Mouse (Mus musculus): ENCODE measurements at regions not wholly inside any gene's neighbourhood (a gene's known extent, or its start where the extent isn't known, plus 50 kb on each side); places are given as distances from the start of the nearest gene placed in this dataset.

DNA sequence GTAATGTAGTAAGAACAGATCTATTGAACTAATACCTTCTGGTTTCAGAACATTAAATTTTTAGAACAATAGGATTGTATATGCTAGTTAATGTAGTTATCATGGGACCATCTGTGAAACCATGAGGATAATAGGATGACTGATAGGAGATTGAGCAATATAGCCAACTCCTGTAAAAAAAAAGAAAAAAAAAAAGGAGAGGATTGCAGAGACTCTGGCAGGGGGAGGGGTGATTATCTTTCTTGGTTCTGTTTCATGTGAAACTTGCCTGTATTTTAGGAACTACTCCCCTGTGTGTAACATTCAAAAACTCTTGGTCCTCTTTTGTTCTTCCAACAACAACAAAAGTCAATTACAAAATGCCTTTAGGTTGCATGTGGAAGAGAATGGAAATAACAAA is 3412.1 kb upstream of the Gm7489 start:
- H3K4me3 ChIP-seq (replicated peaks; ENCODE audit: control insufficient read depth, low read depth, low read length) = no peak overlapping the region
- TF ChIP-seq POLR2A (IDR thresholded peaks at IDR 0.05; ENCODE audit: borderline replicate concordance, control insufficient read depth, low read depth, low read length) = no peak
- TF ChIP-seq CTCF (IDR thresholded peaks at IDR 0.05; ENCODE audit: control insufficient read depth, insufficient read depth, low read length) = no peak
- no peaks in the 10 kb centered on the region for H3K4me1 ChIP-seq (ENCODE audit: control insufficient read depth, insufficient read depth, low read length)
- no peak overlapping the region for H3K27ac ChIP-seq (ENCODE audit: control insufficient read depth, insufficient read depth, low read depth, low read length, poor library complexity)

DNA sequence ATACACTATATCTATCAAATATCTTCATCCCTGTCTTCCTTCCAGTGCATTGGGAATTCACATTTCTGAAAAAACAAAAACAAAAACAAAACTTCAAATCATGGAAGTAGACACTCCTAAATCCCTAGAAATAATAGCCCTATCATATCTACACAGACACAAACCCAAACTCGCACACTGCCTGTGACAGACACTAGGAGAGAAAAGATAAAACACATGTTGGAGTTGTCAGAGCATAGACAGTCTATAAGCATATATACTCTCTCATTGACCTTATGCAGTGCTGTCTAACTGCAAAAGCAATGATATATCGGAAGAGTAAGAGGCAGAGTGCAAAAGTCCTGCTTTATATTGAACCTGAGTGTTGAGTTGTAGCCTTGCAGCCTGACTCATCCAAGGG is 3386.0 kb upstream of the Gm7489 start:
- Histone ChIP-seq H3K27ac (ENCODE audit: control insufficient read depth, insufficient read depth, low read depth, low read length, poor library complexity) (no peak overlapping the region), H3K4me1 (ENCODE audit: control insufficient read depth, insufficient read depth, low read length) (no peaks in the 10 kb centered on the region), H3K4me3 (replicated peaks; ENCODE audit: control insufficient read depth, low read depth, low read length) (no peak overlapping the region)
- TF ChIP-seq POLR2A (IDR thresholded peaks at IDR 0.05; ENCODE audit: borderline replicate concordance, control insufficient read depth, low read depth, low read length) (no peak), CTCF (IDR thresholded peaks at IDR 0.05; ENCODE audit: control insufficient read depth, insufficient read depth, low read length) (no peak)
- WGBS = 64% methylated on average over 2 of the region's 2 CpGs

DNA sequence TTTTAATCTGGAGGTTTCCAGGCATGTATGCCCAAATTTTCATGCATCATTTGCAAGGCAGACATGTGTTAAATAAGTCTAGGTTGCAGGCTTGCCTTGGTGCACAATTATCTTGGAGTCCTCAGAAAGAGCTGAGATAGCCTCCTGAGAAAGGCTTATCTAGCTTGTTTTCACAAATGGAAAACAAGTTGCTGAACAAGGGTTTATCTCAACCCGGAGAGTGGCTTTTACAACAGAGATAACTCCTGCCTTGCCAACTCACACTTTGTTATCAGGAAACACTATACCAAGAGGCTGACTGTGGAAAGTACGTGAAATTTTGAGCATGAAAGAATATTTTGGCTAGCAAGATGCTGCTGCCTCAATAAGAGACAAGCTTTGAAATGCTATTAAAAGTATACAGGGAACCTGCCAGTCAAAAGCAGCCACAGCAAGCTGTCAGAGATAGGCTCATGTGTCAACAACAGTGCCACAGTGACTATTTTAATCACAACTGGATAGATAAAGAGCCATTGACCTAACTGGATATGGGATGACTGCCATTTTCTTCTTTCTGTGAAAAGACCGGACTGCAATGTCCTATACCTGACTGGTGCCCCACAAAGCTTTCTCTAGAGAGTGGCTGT is 3376.6 kb upstream of the Gm7489 start:
- no peak overlapping the region for H3K27ac ChIP-seq (ENCODE audit: control insufficient read depth, insufficient read depth, low read depth, low read length, poor library complexity)
- WGBS = 64% methylated on average over 3 of the region's 3 CpGs
- H3K4me1 ChIP-seq (ENCODE audit: control insufficient read depth, insufficient read depth, low read length) = no peaks in the 10 kb centered on the region
- no peak overlapping the region for H3K4me3 ChIP-seq (replicated peaks; ENCODE audit: control insufficient read depth, low read depth, low read length)
- no peak for TF ChIP-seq CTCF (IDR thresholded peaks at IDR 0.05; ENCODE audit: control insufficient read depth, insufficient read depth, low read length)
- no peak for TF ChIP-seq POLR2A (IDR thresholded peaks at IDR 0.05; ENCODE audit: borderline replicate concordance, control insufficient read depth, low read depth, low read length)

DNA sequence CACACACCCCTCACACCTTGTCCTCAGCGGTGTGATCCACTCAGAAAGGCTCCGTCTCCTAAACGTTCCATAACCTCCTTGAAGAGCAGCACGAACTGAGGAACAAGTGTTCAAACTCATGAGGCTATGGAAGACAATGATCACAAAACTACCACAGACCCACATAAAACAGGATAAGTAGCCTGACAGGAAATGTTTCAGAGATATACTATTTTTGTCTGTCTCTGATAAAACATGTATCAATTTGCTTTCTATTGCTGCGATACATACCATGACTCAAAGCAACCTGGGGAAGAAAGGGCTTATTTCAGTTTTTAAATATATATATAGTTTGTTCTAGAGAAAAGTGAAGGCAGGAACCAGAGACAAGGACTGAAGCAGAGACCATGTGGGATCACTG is 3371.7 kb upstream of the Gm7489 start:
- 71% methylated on average over 5 of the region's 5 CpGs for WGBS
- Histone ChIP-seq H3K4me3 (replicated peaks; ENCODE audit: control insufficient read depth, low read depth, low read length) (no peak overlapping the region), H3K27ac (ENCODE audit: control insufficient read depth, insufficient read depth, low read depth, low read length, poor library complexity) (no peak overlapping the region), H3K4me1 (ENCODE audit: control insufficient read depth, insufficient read depth, low read length) (no peaks in the 10 kb centered on the region)
- TF ChIP-seq POLR2A (IDR thresholded peaks at IDR 0.05; ENCODE audit: borderline replicate concordance, control insufficient read depth, low read depth, low read length) = no peak
- TF ChIP-seq CTCF (IDR thresholded peaks at IDR 0.05; ENCODE audit: control insufficient read depth, insufficient read depth, low read length) = no peak

DNA sequence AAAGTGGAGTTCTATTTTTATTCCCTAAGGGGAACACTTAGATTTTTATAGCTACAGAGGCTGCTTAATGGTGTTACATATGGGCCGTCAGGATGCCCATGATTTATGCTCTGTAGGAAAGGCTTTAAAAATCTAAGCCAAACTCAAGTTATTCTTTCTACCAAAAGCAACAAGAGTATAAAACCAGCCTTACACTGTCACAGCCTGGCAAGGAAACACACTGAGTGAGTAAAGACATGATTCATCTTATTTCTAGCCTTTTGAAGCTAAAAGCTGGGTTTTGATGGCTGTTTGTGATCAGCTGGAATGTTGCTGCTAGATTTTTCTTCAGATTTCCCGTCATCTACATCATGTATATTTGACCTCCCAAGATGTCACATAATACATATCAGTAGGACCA is 3359.9 kb upstream of the Gm7489 start:
- Histone ChIP-seq H3K27ac (ENCODE audit: control insufficient read depth, insufficient read depth, low read depth, low read length, poor library complexity) (no peak overlapping the region), H3K4me3 (replicated peaks; ENCODE audit: control insufficient read depth, low read depth, low read length) (no peak overlapping the region), H3K4me1 (ENCODE audit: control insufficient read depth, insufficient read depth, low read length) (no peaks in the 10 kb centered on the region)
- 78% methylated on average over 2 of the region's 2 CpGs for WGBS
- TF ChIP-seq POLR2A (IDR thresholded peaks at IDR 0.05; ENCODE audit: borderline replicate concordance, control insufficient read depth, low read depth, low read length) = no peak
- TF ChIP-seq CTCF (IDR thresholded peaks at IDR 0.05; ENCODE audit: control insufficient read depth, insufficient read depth, low read length) = no peak

DNA sequence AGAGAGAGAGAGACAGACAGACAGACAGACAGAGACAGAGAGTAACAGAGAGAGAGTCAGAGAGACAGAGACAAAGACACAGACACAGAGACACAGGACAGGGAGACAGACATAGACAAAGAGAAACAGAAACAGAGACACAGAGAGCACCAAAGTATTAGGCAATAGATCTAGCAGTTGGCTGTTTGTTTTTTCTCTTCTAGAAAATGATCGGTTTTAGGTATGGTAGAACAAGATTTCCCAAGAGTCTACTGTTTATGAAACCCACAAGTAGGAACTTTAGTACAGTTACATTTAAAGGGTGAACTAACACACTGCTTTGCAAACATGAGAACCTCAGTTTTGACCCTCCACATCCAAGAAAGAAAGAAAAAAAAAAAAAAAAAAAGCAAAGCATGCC is 3350.2 kb upstream of the Gm7489 start:
- TF ChIP-seq POLR2A (IDR thresholded peaks at IDR 0.05; ENCODE audit: borderline replicate concordance, control insufficient read depth, low read depth, low read length) (no peak), CTCF (IDR thresholded peaks at IDR 0.05; ENCODE audit: control insufficient read depth, insufficient read depth, low read length) (no peak)
- WGBS = 27% methylated on average over 1 of the region's 1 CpGs

DNA sequence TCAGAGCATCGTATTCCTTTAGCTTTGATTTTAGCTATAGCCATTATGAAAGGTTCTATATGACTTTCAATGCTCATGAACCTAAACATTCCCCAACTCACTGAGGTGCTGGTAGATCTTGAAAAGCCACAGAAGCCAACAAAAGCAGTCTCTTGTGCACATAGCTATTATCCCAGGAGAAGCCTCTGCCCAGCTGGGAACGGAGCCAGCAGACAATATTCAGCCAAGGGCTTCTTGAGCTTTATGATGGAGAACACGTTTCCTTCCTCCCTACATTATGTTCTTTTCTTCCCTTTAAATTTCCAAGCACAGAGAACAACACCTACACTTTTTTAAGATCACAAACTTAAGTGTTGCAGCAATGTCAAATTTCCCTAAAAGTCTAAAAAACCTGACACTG is 3321.1 kb upstream of the Gm7489 start:
- Histone ChIP-seq H3K27ac (ENCODE audit: control insufficient read depth, insufficient read depth, low read depth, low read length, poor library complexity) (no peak overlapping the region), H3K4me3 (replicated peaks; ENCODE audit: control insufficient read depth, low read depth, low read length) (no peak overlapping the region), H3K4me1 (ENCODE audit: control insufficient read depth, insufficient read depth, low read length) (no peaks in the 10 kb centered on the region)
- TF ChIP-seq CTCF (IDR thresholded peaks at IDR 0.05; ENCODE audit: control insufficient read depth, insufficient read depth, low read length) (no peak), POLR2A (IDR thresholded peaks at IDR 0.05; ENCODE audit: borderline replicate concordance, control insufficient read depth, low read depth, low read length) (no peak)
- 80% methylated on average over 3 of the region's 3 CpGs for WGBS

More for the DNA sequence above, 3350.2 kb upstream of the Gm7489 start:
- H3K4me1 ChIP-seq (ENCODE audit: control insufficient read depth, insufficient read depth, low read length) = no peaks in the 10 kb centered on the region; the same call in 1 of the 2 replicates
- H3K27ac ChIP-seq (ENCODE audit: control insufficient read depth, insufficient read depth, low read depth, low read length, poor library complexity) = no peak overlapping the region
- no peak overlapping the region for H3K4me3 ChIP-seq (replicated peaks; ENCODE audit: control insufficient read depth, low read depth, low read length)

DNA sequence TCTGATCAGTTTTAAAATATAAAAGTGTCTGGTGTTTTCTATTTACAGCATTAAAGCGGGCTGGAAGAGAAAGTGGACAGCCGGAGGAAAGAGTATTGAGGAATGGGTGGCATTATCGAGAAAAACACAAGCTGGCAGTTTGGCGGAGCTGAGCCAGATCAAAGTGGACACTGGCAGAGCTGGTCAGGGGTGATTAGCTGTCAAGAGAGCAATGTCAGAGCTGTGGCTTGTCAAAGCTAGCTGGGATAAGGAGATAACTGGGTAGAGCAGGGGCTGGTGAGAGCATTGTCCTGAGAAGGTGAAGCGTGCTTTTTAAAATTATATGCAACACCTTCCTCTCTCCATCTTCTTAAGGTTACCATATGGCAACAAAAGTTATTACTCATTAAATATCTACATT is 3303.9 kb upstream of the Gm7489 start:
- Histone ChIP-seq H3K4me1 (ENCODE audit: control insufficient read depth, insufficient read depth, low read length) (no peaks in the 10 kb centered on the region), H3K27ac (ENCODE audit: control insufficient read depth, insufficient read depth, low read depth, low read length, poor library complexity) (no peak overlapping the region), H3K4me3 (replicated peaks; ENCODE audit: control insufficient read depth, low read depth, low read length) (no peak overlapping the region)
- WGBS = 90% methylated on average over 5 of the region's 5 CpGs
- no peak for TF ChIP-seq POLR2A (IDR thresholded peaks at IDR 0.05; ENCODE audit: borderline replicate concordance, control insufficient read depth, low read depth, low read length)
- no peak for TF ChIP-seq CTCF (IDR thresholded peaks at IDR 0.05; ENCODE audit: control insufficient read depth, insufficient read depth, low read length)

DNA sequence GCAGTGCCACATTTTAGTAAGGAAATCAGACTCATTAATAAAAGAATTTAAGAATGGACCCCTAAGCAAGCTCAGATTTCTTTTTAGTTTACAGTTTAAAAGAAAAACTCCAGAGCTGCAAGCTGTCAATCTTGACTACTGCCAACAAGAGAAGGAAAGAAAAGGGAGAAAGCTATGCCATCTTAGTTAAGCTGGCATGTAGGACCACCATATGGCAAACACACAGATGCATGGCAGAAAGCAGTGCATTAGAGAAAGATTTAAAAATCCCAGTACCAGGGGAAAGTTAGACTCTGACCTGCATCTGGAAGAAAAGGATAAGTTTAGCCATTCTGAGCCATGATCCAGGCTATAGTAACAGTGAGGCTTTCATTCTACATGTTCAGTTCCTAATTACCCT is 3300.8 kb upstream of the Gm7489 start:
- TF ChIP-seq POLR2A (IDR thresholded peaks at IDR 0.05; ENCODE audit: borderline replicate concordance, control insufficient read depth, low read depth, low read length) (no peak), CTCF (IDR thresholded peaks at IDR 0.05; ENCODE audit: control insufficient read depth, insufficient read depth, low read length) (no peak)
- no peak overlapping the region for H3K27ac ChIP-seq (ENCODE audit: control insufficient read depth, insufficient read depth, low read depth, low read length, poor library complexity)
- H3K4me1 ChIP-seq (ENCODE audit: control insufficient read depth, insufficient read depth, low read length) = no peaks in the 10 kb centered on the region
- no peak overlapping the region for H3K4me3 ChIP-seq (replicated peaks; ENCODE audit: control insufficient read depth, low read depth, low read length)

All from bone marrow, adult 2 months (tissue).